Mouse (Mus musculus): ENCODE measurements around the gene Sh3kbp1. TPM values are rescaled to one million over a fixed set of nuclear protein-coding genes. Genes with fewer than 3 reads are reported as not detected.

Sh3kbp1 gene
- polyA plus RNA-seq, 1 experiment from 2014 or later = 31.4 TPM

GRCm38 (mm10) chrX:159881576-159881975 lies 254.5 kb downstream of the Sh3kbp1 start:
- Histone ChIP-seq H3K36me3 (ENCODE audit: control insufficient read depth, insufficient read depth, low read length) (no peaks in the 10 kb centered on the region), H3K4me3 (ENCODE audit: low read depth, low read length) (no peak overlapping the region), H3K9me3 (ENCODE audit: control insufficient read depth, low read length) (no peaks in the 10 kb centered on the region), H3K9ac (ENCODE audit: low read depth, low read length) (no peak overlapping the region), H3K27ac (ENCODE audit: low read depth, low read length) (no peak overlapping the region), H3K4me2 (replicated peaks; ENCODE audit: low read depth, low read length) (no peak overlapping the region), H3K27me3 (ENCODE audit: control insufficient read depth, insufficient read depth, low read length) (peaks cover 2% of the 10 kb centered on the region; the same call in 1 of the 2 replicates), H3K4me1 (replicated peaks; ENCODE audit: control insufficient read depth, insufficient read depth, low read length) (no peaks in the 10 kb centered on the region)
- ATAC-seq (ENCODE audit: low FRiP score) (no peak), DNase-seq (ENCODE audit: low spot score) (no peak)
- 83% methylated on average over 5 of the region's 5 CpGs for WGBS

- Histone ChIP-seq H3K4me1 (replicated peaks; ENCODE audit: control insufficient read depth, insufficient read depth, low read length) (no peaks in the 10 kb centered on the region), H3K27me3 (ENCODE audit: control insufficient read depth, insufficient read depth, low read length) (peaks cover 5% of the 10 kb centered on the region; the same call in 1 of the 2 replicates), H3K9ac (ENCODE audit: low read depth, low read length) (no peak overlapping the region), H3K36me3 (ENCODE audit: control insufficient read depth, insufficient read depth, low read length) (no peaks in the 10 kb centered on the region), H3K9me3 (ENCODE audit: control insufficient read depth, low read length) (no peaks in the 10 kb centered on the region), H3K4me3 (ENCODE audit: low read depth, low read length) (no peak overlapping the region), H3K4me2 (replicated peaks; ENCODE audit: low read depth, low read length) (no peak overlapping the region), H3K27ac (ENCODE audit: low read depth, low read length) (no peak overlapping the region)
- WGBS = 82% methylated on average over 4 of the region's 4 CpGs
- no peak for DNase-seq (ENCODE audit: low spot score)
- no peak for ATAC-seq (ENCODE audit: low FRiP score)
Measured at GRCm38 (mm10) chrX:159896536-159896935, 269.5 kb downstream of the Sh3kbp1 start.

GRCm38 (mm10) chrX:159898110-159898509 lies 271.0 kb downstream of the Sh3kbp1 start:
- Histone ChIP-seq H3K36me3 (ENCODE audit: control insufficient read depth, insufficient read depth, low read length) (no peaks in the 10 kb centered on the region), H3K4me1 (replicated peaks; ENCODE audit: control insufficient read depth, insufficient read depth, low read length) (no peaks in the 10 kb centered on the region), H3K27ac (ENCODE audit: low read depth, low read length) (no peak overlapping the region), H3K9ac (ENCODE audit: low read depth, low read length) (no peak overlapping the region), H3K27me3 (ENCODE audit: control insufficient read depth, insufficient read depth, low read length) (peaks cover 2% of the 10 kb centered on the region; the same call in 1 of the 2 replicates), H3K4me2 (replicated peaks; ENCODE audit: low read depth, low read length) (no peak overlapping the region), H3K9me3 (ENCODE audit: control insufficient read depth, low read length) (no peaks in the 10 kb centered on the region), H3K4me3 (ENCODE audit: low read depth, low read length) (no peak overlapping the region)
- DNase-seq (ENCODE audit: low spot score) (no peak), ATAC-seq (ENCODE audit: low FRiP score) (no peak)
- 49% methylated on average over 2 of the region's 2 CpGs for WGBS

- H3K9ac ChIP-seq (ENCODE audit: low read depth, low read length) = no peak overlapping the region
- H3K4me1 ChIP-seq (replicated peaks; ENCODE audit: control insufficient read depth, insufficient read depth, low read length) = no peaks in the 10 kb centered on the region
- no peaks in the 10 kb centered on the region for H3K9me3 ChIP-seq (ENCODE audit: control insufficient read depth, low read length)
- no peaks in the 10 kb centered on the region for H3K36me3 ChIP-seq (ENCODE audit: control insufficient read depth, insufficient read depth, low read length)
- no peak for ATAC-seq (ENCODE audit: low FRiP score)
- no peak overlapping the region for H3K4me2 ChIP-seq (replicated peaks; ENCODE audit: low read depth, low read length)
- DNase-seq (ENCODE audit: low spot score) = no peak
- no peak overlapping the region for H3K27ac ChIP-seq (ENCODE audit: low read depth, low read length)
- no peak overlapping the region for H3K4me3 ChIP-seq (ENCODE audit: low read depth, low read length)
- 76% methylated on average over 2 of the region's 2 CpGs for WGBS
- H3K27me3 ChIP-seq (ENCODE audit: control insufficient read depth, insufficient read depth, low read length) = peaks cover 2% of the 10 kb centered on the region; the same call in 1 of the 2 replicates
Measured at GRCm38 (mm10) chrX:159899121-159899520, 272.0 kb downstream of the Sh3kbp1 start.

GRCm38 (mm10) chrX:159903421-159903820 lies 276.3 kb downstream of the Sh3kbp1 start:
- Histone ChIP-seq H3K9ac (ENCODE audit: low read depth, low read length) (no peak overlapping the region), H3K27ac (ENCODE audit: low read depth, low read length) (no peak overlapping the region), H3K36me3 (ENCODE audit: control insufficient read depth, insufficient read depth, low read length) (no peaks in the 10 kb centered on the region), H3K27me3 (ENCODE audit: control insufficient read depth, insufficient read depth, low read length) (peaks cover 4% of the 10 kb centered on the region; the same call in 1 of the 2 replicates), H3K4me1 (replicated peaks; ENCODE audit: control insufficient read depth, insufficient read depth, low read length) (no peaks in the 10 kb centered on the region), H3K4me2 (replicated peaks; ENCODE audit: low read depth, low read length) (no peak overlapping the region), H3K4me3 (ENCODE audit: low read depth, low read length) (no peak overlapping the region), H3K9me3 (ENCODE audit: control insufficient read depth, low read length) (no peaks in the 10 kb centered on the region)
- WGBS = 92% methylated on average over 3 of the region's 3 CpGs
- DNase-seq (ENCODE audit: low spot score) (no peak), ATAC-seq (ENCODE audit: low FRiP score) (no peak)

- 73% methylated on average over 1 of the region's 1 CpGs for WGBS
- Histone ChIP-seq H3K4me2 (replicated peaks; ENCODE audit: low read depth, low read length) (no peak overlapping the region), H3K4me1 (replicated peaks; ENCODE audit: control insufficient read depth, insufficient read depth, low read length) (no peaks in the 10 kb centered on the region), H3K9ac (ENCODE audit: low read depth, low read length) (no peak overlapping the region), H3K9me3 (ENCODE audit: control insufficient read depth, low read length) (no peaks in the 10 kb centered on the region), H3K36me3 (ENCODE audit: control insufficient read depth, insufficient read depth, low read length) (no peaks in the 10 kb centered on the region), H3K27ac (ENCODE audit: low read depth, low read length) (no peak overlapping the region), H3K4me3 (ENCODE audit: low read depth, low read length) (no peak overlapping the region), H3K27me3 (ENCODE audit: control insufficient read depth, insufficient read depth, low read length) (peaks cover 3% of the 10 kb centered on the region; the same call in 1 of the 2 replicates)
- DNase-seq (ENCODE audit: low spot score) (no peak), ATAC-seq (ENCODE audit: low FRiP score) (no peak)
Measured at GRCm38 (mm10) chrX:159907703-159908102, 280.6 kb downstream of the Sh3kbp1 start.

GRCm38 (mm10) chrX:159909446-159910277 lies 282.6 kb downstream of the Sh3kbp1 start:
- no peak for DNase-seq (ENCODE audit: low spot score)
- H3K27me3 ChIP-seq (ENCODE audit: control insufficient read depth, insufficient read depth, low read length) = peaks cover 3% of the 10 kb centered on the region; the same call in 1 of the 2 replicates
- 86% methylated on average over 6 of the region's 6 CpGs for WGBS
- no peaks in the 10 kb centered on the region for H3K9me3 ChIP-seq (ENCODE audit: control insufficient read depth, low read length)
- H3K9ac ChIP-seq (ENCODE audit: low read depth, low read length) = no peak overlapping the region
- no peak overlapping the region for H3K4me3 ChIP-seq (ENCODE audit: low read depth, low read length)
- no peaks in the 10 kb centered on the region for H3K4me1 ChIP-seq (replicated peaks; ENCODE audit: control insufficient read depth, insufficient read depth, low read length)
- H3K36me3 ChIP-seq (ENCODE audit: control insufficient read depth, insufficient read depth, low read length) = no peaks in the 10 kb centered on the region
- ATAC-seq (ENCODE audit: low FRiP score) = no peak
- no peak overlapping the region for H3K27ac ChIP-seq (ENCODE audit: low read depth, low read length)
- no peak overlapping the region for H3K4me2 ChIP-seq (replicated peaks; ENCODE audit: low read depth, low read length)

GRCm38 (mm10) chrX:159910600-159910999 lies 283.5 kb downstream of the Sh3kbp1 start:
- Histone ChIP-seq H3K4me1 (replicated peaks; ENCODE audit: control insufficient read depth, insufficient read depth, low read length) (no peaks in the 10 kb centered on the region), H3K4me3 (ENCODE audit: low read depth, low read length) (no peak overlapping the region), H3K9ac (ENCODE audit: low read depth, low read length) (no peak overlapping the region), H3K4me2 (replicated peaks; ENCODE audit: low read depth, low read length) (no peak overlapping the region), H3K27ac (ENCODE audit: low read depth, low read length) (no peak overlapping the region), H3K36me3 (ENCODE audit: control insufficient read depth, insufficient read depth, low read length) (no peaks in the 10 kb centered on the region), H3K27me3 (ENCODE audit: control insufficient read depth, insufficient read depth, low read length) (peaks cover 3% of the 10 kb centered on the region; the same call in 1 of the 2 replicates), H3K9me3 (ENCODE audit: control insufficient read depth, low read length) (no peaks in the 10 kb centered on the region)
- WGBS = 74% methylated on average over 3 of the region's 3 CpGs
- no peak for ATAC-seq (ENCODE audit: low FRiP score)
- DNase-seq (ENCODE audit: low spot score) = no peak

GRCm38 (mm10) chrX:159911613-159912012 lies 284.5 kb downstream of the Sh3kbp1 start:
- no peak overlapping the region for H3K27ac ChIP-seq (ENCODE audit: low read depth, low read length)
- H3K27me3 ChIP-seq (ENCODE audit: control insufficient read depth, insufficient read depth, low read length) = 0 out of 2 replicates have a peak, but pooled peaks cover 3% of the 10 kb centered on the region
- no peak overlapping the region for H3K9ac ChIP-seq (ENCODE audit: low read depth, low read length)
- DNase-seq (ENCODE audit: low spot score) = no peak
- no peaks in the 10 kb centered on the region for H3K9me3 ChIP-seq (ENCODE audit: control insufficient read depth, low read length)
- H3K4me2 ChIP-seq (replicated peaks; ENCODE audit: low read depth, low read length) = no peak overlapping the region
- 81% methylated on average over 4 of the region's 4 CpGs for WGBS
- H3K36me3 ChIP-seq (ENCODE audit: control insufficient read depth, insufficient read depth, low read length) = no peaks in the 10 kb centered on the region
- no peak overlapping the region for H3K4me3 ChIP-seq (ENCODE audit: low read depth, low read length)
- no peak for ATAC-seq (ENCODE audit: low FRiP score)
- H3K4me1 ChIP-seq (replicated peaks; ENCODE audit: control insufficient read depth, insufficient read depth, low read length) = no peaks in the 10 kb centered on the region

Data from hindbrain, embryonic 11.5 days (tissue).